Comparison of ENCODE assay signal across 10 mouse cellular contexts in the genomic region with DNA sequence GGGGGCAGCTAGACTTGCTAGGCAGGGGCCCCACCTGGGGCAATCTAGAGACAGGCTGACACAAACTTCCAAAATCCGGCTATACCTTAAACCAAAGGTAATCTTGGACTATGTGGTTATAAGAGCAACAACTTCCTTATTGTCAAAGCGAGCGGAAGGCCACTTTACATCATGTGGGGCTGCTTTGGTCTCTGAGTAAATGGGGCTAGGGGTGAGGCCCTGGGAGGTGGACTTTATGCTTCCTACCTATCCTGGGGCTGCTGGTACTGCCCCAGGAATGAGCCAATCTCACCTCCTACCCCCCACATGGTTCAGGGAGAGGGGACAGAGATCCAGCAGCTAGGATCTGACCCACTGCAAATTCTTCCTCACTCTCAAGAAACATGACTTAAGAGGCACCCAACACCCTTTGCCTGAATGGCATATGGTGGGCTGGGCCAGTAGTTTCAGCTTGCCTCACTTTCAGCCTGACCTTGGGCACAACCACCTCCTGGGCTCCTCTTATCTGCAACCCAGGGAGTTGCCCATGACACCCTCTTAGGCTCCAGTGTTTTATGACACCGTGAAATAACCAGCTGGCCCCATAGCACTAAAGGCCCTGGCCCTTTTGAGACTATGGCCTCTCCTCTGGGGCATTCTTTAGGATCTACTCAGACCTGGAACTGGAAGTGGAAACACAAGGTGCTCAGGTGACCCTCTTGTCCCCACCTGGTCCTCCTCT.
A peak's percentile ranks its signal among the peaks of the same experiment; 100 is the strongest.
DNase-seq lines count a peak whose midpoint lies in the region; ATAC-seq and TF ChIP-seq lines count a peak whose summit lies in the region.
"Had no signal": no experiment of that assay in that cellular context is flagged by ENCODE, and none has a peak within 500 bp of the region (broad histone marks: within the 10 kb centered on the region; RNA-seq: fewer than 3 reads in every experiment).

No protein-coding gene starts in this region.

- H3K27me3 ChIP-seq in forebrain, embryonic 12.5 days = no peaks in the 10 kb centered on the region
- no peaks in the 10 kb centered on the region for H3K27me3 ChIP-seq in intestine, embryonic 14.5 days (replicated peaks; ENCODE audit: control insufficient read depth, insufficient read depth, low read length)
- no peaks in the 10 kb centered on the region for H3K27me3 ChIP-seq in neural tube, embryonic 14.5 days (ENCODE audit: control insufficient read depth, insufficient read depth, low read length)

- peaks cover 61% of the 10 kb centered on the region for H3K4me1 ChIP-seq in forebrain, embryonic 12.5 days
- peaks cover 54% of the 10 kb centered on the region for H3K4me1 ChIP-seq in intestine, embryonic 14.5 days (replicated peaks; ENCODE audit: control insufficient read depth, insufficient read depth, low read length)
- peaks cover 30% of the 10 kb centered on the region for H3K4me1 ChIP-seq in neural tube, embryonic 14.5 days (ENCODE audit: control insufficient read depth, insufficient read depth, low read length)

- peaks cover 45% of the 10 kb centered on the region for H3K36me3 ChIP-seq in forebrain, embryonic 12.5 days (replicated peaks)
- peaks cover 38% of the 10 kb centered on the region for H3K36me3 ChIP-seq in intestine, embryonic 14.5 days (ENCODE audit: control insufficient read depth, insufficient read depth, low read length)
- peaks cover 12% of the 10 kb centered on the region for H3K36me3 ChIP-seq in neural tube, embryonic 14.5 days (ENCODE audit: control insufficient read depth, insufficient read depth, low read length)

- no peak for TF ChIP-seq CTCF in layer of hippocampus, adult 2 months (conservative IDR thresholded peaks at IDR 0.05)

- 92% methylated on average over 4 of the region's 4 CpGs for WGBS in forebrain, embryonic 12.5 days
- 62% methylated on average over 4 of the region's 4 CpGs for WGBS in intestine, embryonic 14.5 days
- 75% methylated on average over 4 of the region's 4 CpGs for WGBS in neural tube, embryonic 14.5 days

- ATAC-seq in forebrain, embryonic 12.5 days (ENCODE audit: low FRiP score) = no peak
- peak; percentile 61 for ATAC-seq in intestine, embryonic 14.5 days (replicated peaks; ENCODE audit: low FRiP score, low TSS enrichment, low read depth)
- ATAC-seq in neural tube, embryonic 14.5 days (ENCODE audit: low read depth) = no peak
- no peak for ATAC-seq in granulocyte monocyte progenitor cell, adult 5-6 weeks (replicated peaks; ENCODE audit: poor library complexity, severe bottlenecking)

- H3K9me3 ChIP-seq in forebrain, embryonic 12.5 days = no peaks in the 10 kb centered on the region
- no peaks in the 10 kb centered on the region for H3K9me3 ChIP-seq in intestine, embryonic 14.5 days (ENCODE audit: control insufficient read depth, low read length)
- no peaks in the 10 kb centered on the region for H3K9me3 ChIP-seq in neural tube, embryonic 14.5 days (ENCODE audit: control insufficient read depth, low read length)

- H3K4me2 ChIP-seq in forebrain, embryonic 12.5 days = no peak overlapping the region
- no peak overlapping the region for H3K4me2 ChIP-seq in intestine, embryonic 14.5 days (ENCODE audit: low read length)
- H3K4me2 ChIP-seq in neural tube, embryonic 14.5 days (ENCODE audit: low read depth, low read length) = no peak overlapping the region

- DNase-seq in layer of hippocampus, adult 2 months (ENCODE audit: low spot score in 2 of 2) = no peak
- no peak for DNase-seq in layer of hippocampus, adult 11-12 months (ENCODE audit: low spot score)
- no peak for DNase-seq in intestine, embryonic 14.5 days (ENCODE audit: low spot score)
- no peak for DNase-seq in cerebellum, postnatal 14 days
- DNase-seq in adrenal gland, adult 2 months = no peak
- DNase-seq: adrenal gland, postnatal 36 days; heart, postnatal 36 days had no signal

- H3K4me3 ChIP-seq in layer of hippocampus, adult 2 months = no peak overlapping the region
- no peak overlapping the region for H3K4me3 ChIP-seq in forebrain, embryonic 12.5 days (replicated peaks)
- H3K4me3 ChIP-seq in intestine, embryonic 14.5 days (ENCODE audit: low read depth, low read length) = no peak overlapping the region
- H3K4me3 ChIP-seq in neural tube, embryonic 14.5 days (ENCODE audit: low read depth, low read length) = no peak overlapping the region

- peak overlapping the region; percentile 83 for H3K27ac ChIP-seq in layer of hippocampus, adult 2 months
- peak overlapping the region; percentile 94 for H3K27ac ChIP-seq in forebrain, embryonic 12.5 days
- H3K27ac ChIP-seq in intestine, embryonic 14.5 days (ENCODE audit: low read depth) = peak overlapping the region; percentile 79
- H3K27ac ChIP-seq in neural tube, embryonic 14.5 days (ENCODE audit: low read depth, low read length) = peak overlapping the region; percentile 63

- H3K9ac ChIP-seq in forebrain, embryonic 12.5 days = no peak overlapping the region
- H3K9ac ChIP-seq in intestine, embryonic 14.5 days (ENCODE audit: low read length) = no peak overlapping the region
- no peak overlapping the region for H3K9ac ChIP-seq in neural tube, embryonic 14.5 days (replicated peaks; ENCODE audit: low read depth, low read length)
